Mouse (Mus musculus) liver, postnatal 0 days (tissue): ENCODE data around the gene Acoxl. TPM values are rescaled to one million over a fixed set of nuclear protein-coding genes. Genes with fewer than 3 reads are reported as not detected.

Experiments
- ATAC-seq: fragments of 200-750 bp; cut with Nextera tagmentation; 2 replicates; pipeline ENCODE4 v1.8.0; 2017; ENCODE audit warnings: mild to moderate bottlenecking, moderate library complexity
- DNase-seq: peaks from one replicate; pipeline ENCODE4 v3.0.0-alpha.2; 2016
- H3K27ac ChIP-seq: fragments of 300-500 bp; sonication (generic); 2 replicates; pipeline ENCODE4 v1.5.1; 2014; ENCODE audit warnings: antibody characterized with exemption, moderate library complexity, mild to moderate bottlenecking, low read depth
- H3K27me3 ChIP-seq: fragments of 300-500 bp; sonication (generic); 2 replicates; pipeline ENCODE4 v1.6.1; 2014; ENCODE audit warnings: low read length, control low read depth, mixed read lengths; ENCODE audit not compliant: insufficient read depth
- H3K36me3 ChIP-seq: fragments of 300-500 bp; sonication (generic); replicated peaks from 2 replicates; pipeline ENCODE4 v1.6.1; 2014; ENCODE audit warnings: mild to moderate bottlenecking, control low read depth, low read length, moderate library complexity, mixed read lengths; ENCODE audit not compliant: insufficient read depth
- H3K4me1 ChIP-seq: fragments of 300-500 bp; sonication (generic); 2 replicates; pipeline ENCODE4 v1.6.1; 2014; ENCODE audit warnings: antibody characterized with exemption, mild to moderate bottlenecking, control low read depth; ENCODE audit not compliant: insufficient read depth
- H3K4me2 ChIP-seq: fragments of 300-500 bp; sonication (generic); 2 replicates; pipeline ENCODE4 v1.6.1; 2014; ENCODE audit warnings: low read depth, mild to moderate bottlenecking, low read length, moderate library complexity, mixed read lengths
- H3K4me3 ChIP-seq: fragments of 300-500 bp; sonication (generic); 2 replicates; pipeline ENCODE4 v1.5.1; 2014; ENCODE audit warnings: low read depth, low read length
- H3K9ac ChIP-seq: fragments of 300-500 bp; sonication (generic); replicated peaks from 2 replicates; pipeline ENCODE4 v1.6.1; 2014; ENCODE audit warnings: mild to moderate bottlenecking, moderate library complexity
- H3K9me3 ChIP-seq: fragments of 300-500 bp; sonication (generic); 2 replicates; pipeline ENCODE4 v1.6.1; 2016; ENCODE audit warnings: mild to moderate bottlenecking, control low read depth, low read length, mixed read lengths
- CTCF ChIP-seq: sonication (generic); IDR thresholded peaks from 2 replicates; pipeline ENCODE4 v1.5.1; 2016; ENCODE audit warnings: antibody characterized with exemption, low read depth
- EP300 ChIP-seq: IDR thresholded peaks from 2 replicates; pipeline ENCODE4 v1.6.1; 2016; ENCODE audit warnings: antibody characterized with exemption, low read depth, mild to moderate bottlenecking
- WGBS: fragments of 180-500 bp; shearing (Covaris S2); extraction: QIAGEN DNeasy Blood & Tissue Kit; methylation state at CpG from one replicate; pipeline ENCODE4 v1.1.7; 2014; ENCODE audit not compliant: insufficient replicate concordance; 5-methylcytosine and 5-hydroxymethylcytosine counted together
- polyA plus RNA-seq: library from polyadenylated mRNA; unstranded; fragments of >200 nt; fragmentation: Nextera tagmentation; extraction: Ambion mirVana; gene quantifications from 2 replicates; pipeline ENCODE4 v1.2.1, GENCODE M21; 2015

Gene Acoxl
- polyA plus RNA-seq, 1 experiment from 2014 or later = 0.05 TPM

- 5% methylated on average over 35 of the region's 35 CpGs for WGBS
- ATAC-seq = peak; percentile 0; the same call in 1 of the 2 replicates
- H3K4me1 ChIP-seq = peaks cover 35% of the 10 kb centered on the region
- H3K27ac ChIP-seq = peak overlapping the region; percentile 88
- no peak for DNase-seq
- no peaks in the 10 kb centered on the region for H3K9me3 ChIP-seq
- peak overlapping the region; percentile 79 for H3K4me3 ChIP-seq
- peak overlapping the region; percentile 75 for H3K9ac ChIP-seq
- no peak for TF ChIP-seq CTCF
- TF ChIP-seq EP300 = no peak
- peaks cover 27% of the 10 kb centered on the region for H3K27me3 ChIP-seq
- H3K4me2 ChIP-seq = peak overlapping the region; percentile 98
- peaks cover 17% of the 10 kb centered on the region for H3K36me3 ChIP-seq
These were observed 287.9 kb downstream of the Acoxl start for GRCm38 (mm10) chr2:128126591-128127051.

DNA sequence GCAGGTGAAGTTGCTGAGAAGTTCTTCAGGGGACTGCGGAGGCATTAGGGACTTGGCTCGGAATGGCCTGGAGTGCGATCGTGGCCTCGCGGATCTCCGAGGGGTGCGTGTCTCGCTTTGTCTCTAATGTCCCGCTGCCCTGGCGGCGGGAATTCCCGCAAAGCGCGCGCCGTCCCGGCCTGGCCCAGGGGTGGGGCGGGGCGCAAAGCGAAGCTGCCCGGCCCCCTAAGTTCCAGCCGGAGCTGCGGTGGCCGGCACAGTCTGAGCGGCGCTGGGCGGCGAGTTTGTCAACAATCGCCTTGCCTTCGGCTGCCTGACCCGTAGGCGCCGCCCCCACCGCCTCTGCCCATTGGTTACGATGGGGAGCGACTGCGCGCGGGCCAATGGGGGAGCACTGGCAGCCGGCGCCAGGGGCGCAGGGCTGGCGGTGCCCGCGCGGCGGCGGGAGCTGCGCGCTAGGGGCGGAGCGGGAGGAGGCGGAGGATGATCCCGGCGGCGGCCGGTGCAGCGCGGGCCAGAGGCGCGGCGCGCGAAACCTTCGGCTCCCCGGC lies 288.5 kb downstream of the Acoxl start:
- peak; percentile 87 for ATAC-seq
- H3K27ac ChIP-seq = peak overlapping the region; percentile 88
- H3K27me3 ChIP-seq = peaks cover 27% of the 10 kb centered on the region
- no peaks in the 10 kb centered on the region for H3K9me3 ChIP-seq
- peak overlapping the region; percentile 98 for H3K4me2 ChIP-seq
- H3K4me3 ChIP-seq = peak overlapping the region; percentile 79
- H3K9ac ChIP-seq = peak overlapping the region; percentile 75
- H3K4me1 ChIP-seq = peaks cover 35% of the 10 kb centered on the region
- WGBS = under 1% methylated on average over 51 of the region's 67 CpGs
- peak; percentile 95 for DNase-seq
- H3K36me3 ChIP-seq = peaks cover 21% of the 10 kb centered on the region
- TF ChIP-seq EP300 = no peak
- 0 out of 2 replicates have a peak, but pooled peaks have one; percentile 2 for TF ChIP-seq CTCF

- Histone ChIP-seq H3K9ac (peak overlapping the region; percentile 67), H3K4me2 (peak overlapping the region; percentile 98), H3K27ac (peak overlapping the region; percentile 88), H3K36me3 (peaks cover 22% of the 10 kb centered on the region), H3K4me3 (peak overlapping the region; percentile 79), H3K9me3 (no peaks in the 10 kb centered on the region), H3K27me3 (peaks cover 23% of the 10 kb centered on the region), H3K4me1 (peaks cover 31% of the 10 kb centered on the region)
- ATAC-seq = peak; percentile 39
- TF ChIP-seq EP300 = no peak
- no peak for TF ChIP-seq CTCF
- under 1% methylated on average over 48 of the region's 48 CpGs for WGBS
- DNase-seq = peak; percentile 74
These were observed 289.1 kb downstream of the Acoxl start for GRCm38 (mm10) chr2:128127691-128128292.

DNA sequence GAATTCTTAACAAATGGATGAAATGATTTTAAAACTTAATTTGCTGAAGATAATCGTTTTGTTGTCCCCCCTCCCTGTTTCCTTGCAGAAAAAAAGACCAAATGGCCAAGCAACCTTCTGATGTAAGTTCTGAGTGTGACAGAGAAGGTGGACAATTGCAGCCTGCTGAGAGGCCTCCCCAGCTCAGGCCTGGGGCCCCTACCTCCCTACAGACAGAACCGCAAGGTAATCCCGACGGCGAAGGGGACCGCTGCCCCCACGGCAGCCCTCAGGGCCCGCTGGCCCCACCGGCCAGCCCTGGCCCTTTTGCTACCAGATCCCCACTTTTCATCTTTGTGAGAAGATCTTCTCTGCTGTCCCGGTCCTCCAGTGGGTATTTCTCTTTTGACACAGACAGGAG lies 289.9 kb downstream of the Acoxl start:
- no peak for ATAC-seq
- peak overlapping the region; percentile 79 for H3K4me3 ChIP-seq
- 66% methylated on average over 10 of the region's 10 CpGs for WGBS
- no peak overlapping the region for H3K9ac ChIP-seq
- TF ChIP-seq EP300 (no peak), CTCF (no peak)
- no peaks in the 10 kb centered on the region for H3K9me3 ChIP-seq
- peak overlapping the region; percentile 98 for H3K4me2 ChIP-seq
- H3K4me1 ChIP-seq = peaks cover 24% of the 10 kb centered on the region
- DNase-seq = no peak
- peak overlapping the region; percentile 88 for H3K27ac ChIP-seq
- H3K27me3 ChIP-seq = peaks cover 15% of the 10 kb centered on the region
- H3K36me3 ChIP-seq = peaks cover 23% of the 10 kb centered on the region

DNA sequence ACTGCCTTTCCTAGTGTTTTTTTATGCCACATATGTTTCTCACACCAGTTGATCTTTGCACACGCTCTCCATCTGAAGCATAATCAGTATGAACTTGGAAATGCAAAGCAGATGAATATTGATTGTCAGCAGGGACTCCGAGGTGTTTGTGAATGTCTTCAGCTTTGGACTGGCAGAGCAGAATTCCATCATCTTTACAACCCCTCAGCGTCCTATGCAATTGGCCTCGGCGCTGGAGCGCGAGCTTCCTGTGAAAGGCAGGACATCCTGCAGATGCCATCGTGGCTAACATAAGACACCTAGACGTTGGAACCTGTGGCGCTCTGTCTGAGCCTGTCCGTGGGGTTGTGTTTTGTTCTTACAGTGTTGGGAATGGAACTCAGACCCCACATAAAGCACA lies 292.8 kb downstream of the Acoxl start:
- Histone ChIP-seq H3K27ac (no peak overlapping the region), H3K9ac (no peak overlapping the region), H3K9me3 (no peaks in the 10 kb centered on the region), H3K36me3 (peaks cover 30% of the 10 kb centered on the region), H3K27me3 (no peaks in the 10 kb centered on the region), H3K4me2 (no peak overlapping the region), H3K4me1 (peaks cover 19% of the 10 kb centered on the region), H3K4me3 (no peak overlapping the region)
- DNase-seq (no peak), ATAC-seq (no peak)
- TF ChIP-seq EP300 = no peak
- no peak for TF ChIP-seq CTCF
- WGBS = 84% methylated on average over 11 of the region's 11 CpGs

DNA sequence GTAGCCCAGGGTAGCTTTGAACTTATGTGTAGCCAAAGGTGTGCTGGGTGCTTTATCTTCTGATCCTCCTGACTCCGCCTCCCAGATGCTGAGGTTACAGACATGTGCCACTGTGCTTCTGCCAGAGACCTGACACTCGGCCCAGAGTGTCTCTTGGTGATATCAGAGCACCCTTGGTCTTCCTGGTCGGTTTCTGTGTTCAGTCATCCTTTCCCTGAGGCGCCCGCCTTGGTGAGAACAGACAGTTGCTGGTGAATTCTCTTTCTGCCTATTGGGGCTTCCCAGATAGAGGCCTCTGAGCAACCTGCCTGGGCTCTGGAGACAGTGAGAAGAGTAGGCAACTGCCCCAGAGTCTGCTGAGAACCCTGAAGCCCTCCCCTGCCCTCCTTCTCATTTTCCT lies 294.0 kb downstream of the Acoxl start:
- H3K9ac ChIP-seq = no peak overlapping the region
- ATAC-seq = no peak
- peaks cover 28% of the 10 kb centered on the region for H3K4me1 ChIP-seq
- no peak for DNase-seq
- peaks cover 30% of the 10 kb centered on the region for H3K36me3 ChIP-seq
- WGBS = 65% methylated on average over 5 of the region's 5 CpGs
- no peak overlapping the region for H3K4me3 ChIP-seq
- no peak overlapping the region for H3K4me2 ChIP-seq
- H3K27ac ChIP-seq = no peak overlapping the region
- no peaks in the 10 kb centered on the region for H3K9me3 ChIP-seq
- H3K27me3 ChIP-seq = no peaks in the 10 kb centered on the region
- no peak for TF ChIP-seq EP300
- TF ChIP-seq CTCF = no peak
